Mouse (Mus musculus) gastrocnemius, postnatal 25 days (tissue): ENCODE data around the gene Fxyd3. TPM values are rescaled to one million over a fixed set of nuclear protein-coding genes. Genes with fewer than 3 reads are reported as not detected.

Experiments used
- DNase-seq: peaks from one replicate; pipeline ENCODE4 v3.0.0; 2022
- total RNA-seq, 2 experiments: library from RNA; stranded (reverse); gene quantifications; 1 replicate in 1 of 2; 2 replicates in 1 of 2; pipeline ENCODE4 v1.2.3; 2021

Fxyd3 gene
- total RNA-seq, 2 experiments from 2014 or later = 1.7 to 3.2 TPM

DNA sequence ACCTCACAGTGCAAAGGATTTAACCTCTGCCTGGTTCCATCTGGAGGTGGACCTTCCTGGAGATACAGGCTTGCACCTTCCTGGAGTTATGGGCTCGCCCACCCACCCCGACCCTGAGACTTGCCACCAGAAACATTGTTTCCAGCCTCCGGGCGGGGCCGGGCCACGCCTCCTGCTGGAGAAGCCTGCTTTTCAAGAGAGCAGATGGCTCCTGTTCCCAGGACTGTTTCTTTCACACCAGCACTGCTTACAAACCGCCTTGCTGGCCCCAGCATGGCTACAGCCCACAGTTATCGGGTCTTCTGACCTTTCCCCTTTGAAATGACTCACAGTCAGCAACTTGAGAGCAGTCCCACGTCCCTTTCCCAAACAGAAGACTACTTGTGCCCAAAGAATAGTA is 4.2 kb downstream of the Fxyd3 start:
- no peak for DNase-seq

DNA sequence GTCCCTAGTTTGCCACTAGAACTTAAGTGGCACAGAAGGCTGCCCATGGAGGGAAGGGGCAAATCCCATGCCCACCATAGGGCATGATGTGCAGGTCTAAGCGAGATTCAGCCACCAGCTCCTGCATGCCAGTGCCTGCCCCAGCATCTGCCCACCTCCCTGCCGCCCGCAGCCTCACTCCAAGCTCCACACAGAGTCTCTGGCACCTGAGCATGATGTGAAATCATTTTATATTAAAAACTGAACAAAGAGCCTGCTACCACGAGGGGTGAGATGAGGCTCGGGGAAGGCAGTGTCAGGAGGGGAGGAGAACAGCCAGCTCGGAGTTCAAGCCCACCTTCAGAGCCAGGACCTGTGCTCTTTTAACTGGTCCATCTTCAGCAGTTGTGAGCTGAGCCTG is 6.2 kb downstream of the Fxyd3 start:
- no peak for DNase-seq

DNA sequence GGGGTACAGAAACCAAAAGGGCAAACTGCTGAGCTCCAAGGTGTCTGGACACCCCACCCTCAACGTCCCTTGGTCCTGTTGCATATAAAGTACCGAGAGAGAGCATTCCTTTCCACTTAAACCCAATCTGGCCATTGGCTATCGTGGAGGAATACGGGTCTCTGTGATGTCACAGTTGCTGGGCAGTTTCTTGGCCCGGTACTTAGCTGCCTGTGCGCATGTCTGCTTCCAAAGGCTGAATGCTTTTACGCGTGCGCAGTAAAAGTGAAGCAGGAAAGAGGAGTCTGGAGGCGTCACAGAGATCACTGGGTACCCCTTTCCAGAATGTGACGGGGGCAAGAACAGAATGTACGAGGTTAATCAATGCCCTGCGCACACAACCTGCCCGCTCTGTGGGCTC is 7.0 kb downstream of the Fxyd3 start:
- DNase-seq = no peak

DNA sequence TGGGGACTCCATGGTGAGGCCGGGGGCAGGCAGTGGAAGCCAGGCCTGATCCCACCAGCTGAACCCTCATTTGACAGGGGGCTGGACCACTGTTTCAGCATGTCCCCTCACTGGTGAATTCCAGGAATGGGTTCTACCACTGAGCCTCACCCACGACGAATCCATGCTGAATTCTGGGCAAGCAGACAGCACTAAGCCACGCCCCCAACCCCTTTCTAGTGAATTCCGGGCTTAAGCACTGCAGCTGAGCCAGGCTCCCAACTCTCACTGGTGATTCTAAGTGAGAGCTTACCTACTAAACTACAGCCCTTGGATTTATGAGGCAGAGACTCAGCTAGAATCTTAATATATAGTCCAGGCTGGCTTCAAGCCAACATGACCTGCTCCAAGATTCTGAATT is 8.7 kb downstream of the Fxyd3 start:
- DNase-seq = peak; percentile 54

DNA sequence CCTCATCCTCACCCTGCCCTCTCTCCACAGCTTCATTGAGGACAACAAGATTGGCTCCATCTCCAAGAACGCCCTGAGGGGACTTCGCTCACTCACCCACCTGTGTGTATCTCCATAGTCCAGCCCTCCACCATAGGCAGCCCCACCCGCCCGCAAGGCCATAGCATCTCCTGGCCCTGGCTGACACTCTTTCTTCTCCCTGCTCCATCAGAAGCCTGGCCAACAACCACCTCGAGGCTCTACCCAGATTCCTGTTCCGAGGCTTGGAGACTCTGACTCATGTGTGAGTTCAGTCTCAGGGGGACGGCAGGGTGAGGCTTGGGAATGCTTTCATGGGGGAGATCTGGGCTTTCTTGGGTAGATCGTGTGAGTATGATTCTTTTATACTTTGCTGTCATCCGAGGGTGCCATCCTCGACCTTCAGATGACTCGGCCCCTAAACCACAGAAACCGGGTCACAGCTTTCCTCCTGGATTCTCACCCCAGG is 13.4 kb downstream of the Fxyd3 start:
- no peak for DNase-seq

DNA sequence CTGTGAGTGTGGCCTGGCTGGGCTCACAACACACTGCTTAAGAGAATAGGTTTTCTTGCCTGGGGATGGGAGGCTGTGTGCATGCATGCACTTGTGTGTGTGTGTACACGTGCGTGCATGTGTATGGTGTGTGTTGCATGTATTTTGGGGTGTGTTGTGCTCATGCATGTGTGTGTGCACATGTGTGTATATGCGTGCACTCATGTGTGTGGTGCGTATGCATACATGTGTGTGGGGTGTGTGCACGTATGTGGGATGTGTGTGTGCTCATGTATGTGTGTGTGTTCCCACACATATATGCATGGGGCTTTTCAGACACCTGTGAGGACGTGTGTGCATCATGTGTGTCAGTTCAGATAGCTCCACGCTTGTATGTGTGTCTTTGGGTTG is 15.9 kb downstream of the Fxyd3 start:
- DNase-seq = no peak

DNA sequence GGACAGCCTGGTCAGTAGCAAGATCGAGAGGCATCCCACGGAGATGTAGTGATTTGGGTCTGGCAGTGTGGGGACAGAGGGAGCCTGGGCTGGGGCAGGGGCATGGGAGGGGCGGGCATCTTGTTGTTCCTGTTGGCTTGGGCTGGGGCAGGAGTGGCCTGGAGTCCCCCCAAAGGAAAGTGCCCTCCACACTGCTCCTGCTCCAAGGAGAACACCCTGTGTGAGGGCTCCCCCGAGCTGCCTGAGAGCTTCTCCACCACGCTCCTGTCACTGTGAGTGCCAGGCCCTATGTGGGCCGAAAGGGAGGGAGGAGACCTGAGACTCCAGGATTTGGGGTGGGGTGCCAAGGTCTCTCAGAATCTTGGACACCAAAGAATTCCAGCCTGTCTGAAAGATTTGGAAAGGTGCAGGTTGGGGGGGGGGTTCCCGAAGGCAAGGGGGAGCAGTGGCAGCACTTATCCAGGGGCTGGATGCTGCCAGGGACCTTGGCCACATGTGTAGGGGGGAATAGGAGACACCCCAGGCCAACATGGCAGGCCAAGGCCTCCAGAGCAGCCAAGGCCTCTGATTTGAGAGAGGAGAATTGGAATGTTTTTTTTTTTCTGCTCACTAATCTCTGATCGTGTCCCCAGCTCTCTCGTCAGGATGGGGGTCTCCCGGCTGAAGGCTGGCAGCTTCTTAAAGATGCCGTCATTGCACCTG is 16.4 kb downstream of the Fxyd3 start:
- DNase-seq = no peak

DNA sequence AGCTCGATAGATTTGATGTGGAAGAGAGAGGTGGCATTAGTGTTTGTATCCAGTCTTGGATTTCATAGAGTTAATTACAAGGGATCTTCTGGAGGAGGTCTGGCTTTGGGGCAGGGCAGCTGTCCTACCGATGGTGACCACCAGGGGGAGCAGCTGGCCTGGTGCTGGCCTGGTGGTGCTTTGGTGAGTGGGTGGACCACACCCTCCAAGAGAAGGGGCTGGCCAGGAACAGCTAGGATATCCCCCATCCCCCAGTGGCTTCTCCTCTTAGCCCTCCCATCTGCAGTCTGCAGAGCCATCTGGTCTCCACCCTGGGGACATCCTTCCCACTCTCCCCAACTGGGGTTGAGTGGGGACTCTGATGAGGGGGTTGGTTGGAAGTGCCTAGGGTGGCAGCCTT is 17.4 kb downstream of the Fxyd3 start, which contains the start of gene Lgi4:
Lgi4 (plus strand) TSS at position 235 of the 400 bp plus-strand sequence.
- peak; percentile 91 for DNase-seq

DNA sequence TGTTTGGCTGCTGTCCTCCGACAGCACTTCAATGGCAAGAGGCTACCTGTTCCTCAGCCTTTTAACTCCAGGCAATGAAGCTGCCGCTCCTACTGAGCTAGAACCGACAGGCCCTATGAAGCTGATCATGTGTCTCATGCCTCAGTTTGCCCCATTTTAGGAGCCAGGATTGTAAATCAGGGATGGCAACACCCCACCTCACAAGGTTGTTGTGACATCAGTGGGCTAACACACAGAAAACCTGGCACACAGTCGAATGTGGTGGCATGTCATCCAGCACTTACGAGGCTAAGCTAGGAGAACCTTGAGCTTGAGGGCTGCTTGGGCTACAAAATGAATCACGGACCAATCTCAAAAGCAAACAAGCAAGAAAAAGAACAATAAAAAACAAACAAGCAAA is 18.3 kb downstream of the Fxyd3 start:
- no peak for DNase-seq

DNA sequence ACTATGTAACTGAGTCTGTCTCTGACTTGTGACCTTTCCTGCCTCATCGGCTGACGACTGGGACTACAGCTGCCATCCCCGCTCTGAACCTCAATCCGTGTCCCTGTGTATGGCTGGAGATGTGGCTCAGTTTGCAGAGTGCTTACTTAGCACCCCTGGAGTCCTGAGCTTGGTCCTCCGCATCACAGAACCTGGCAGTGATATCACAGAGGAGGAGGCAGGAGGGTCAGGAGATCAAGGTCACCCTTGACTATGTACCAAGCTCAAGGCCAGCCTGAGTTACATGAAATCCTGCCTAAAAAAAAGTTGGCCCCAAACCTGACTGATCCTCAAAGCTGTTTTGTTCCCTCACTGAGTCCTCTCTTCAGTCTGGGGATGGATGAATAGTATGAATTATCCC is 18.8 kb downstream of the Fxyd3 start:
- DNase-seq = no peak

DNA sequence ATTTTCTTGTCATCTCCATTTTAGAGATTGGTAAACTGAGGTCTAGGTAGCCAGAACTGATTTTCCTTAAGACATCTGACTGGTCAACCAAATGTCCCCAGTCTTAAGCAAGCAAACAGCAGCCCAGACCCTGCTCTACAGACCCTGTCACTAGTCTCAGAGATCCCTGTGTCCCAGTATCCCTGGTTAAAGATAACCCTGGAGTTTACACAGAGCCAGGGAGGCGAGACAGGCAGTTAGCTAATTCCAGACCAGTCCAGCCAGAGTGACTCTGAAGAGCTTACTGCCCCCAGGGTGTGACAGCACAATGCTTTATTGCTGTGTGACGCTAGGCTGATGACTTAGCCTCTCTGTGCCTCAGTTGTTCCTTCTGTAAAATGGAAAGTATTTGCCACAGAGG is 19.4 kb downstream of the Fxyd3 start, which contains the start of gene Fxyd1:
Fxyd1 (minus strand) TSS at position 129 of the 400 bp plus-strand sequence.
- DNase-seq = no peak

DNA sequence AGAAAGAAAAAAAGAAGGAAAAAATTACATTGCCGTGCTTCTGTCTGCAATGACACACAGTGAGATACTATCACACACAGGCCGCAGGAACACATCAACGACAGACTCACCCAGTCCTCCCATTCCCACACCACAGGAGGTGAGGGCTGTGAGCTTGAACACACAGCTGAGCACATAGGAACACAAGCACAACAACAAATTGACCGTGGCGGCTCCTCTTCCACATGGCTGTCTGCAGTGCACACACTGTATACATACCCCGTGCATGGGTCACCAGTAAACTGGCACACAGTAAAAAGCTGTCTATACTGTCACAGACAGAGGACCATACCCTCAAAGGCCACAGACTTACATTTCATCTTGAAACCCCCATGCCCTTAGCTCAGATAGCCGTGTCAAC is 20.1 kb downstream of the Fxyd3 start:
- DNase-seq = no peak

DNA sequence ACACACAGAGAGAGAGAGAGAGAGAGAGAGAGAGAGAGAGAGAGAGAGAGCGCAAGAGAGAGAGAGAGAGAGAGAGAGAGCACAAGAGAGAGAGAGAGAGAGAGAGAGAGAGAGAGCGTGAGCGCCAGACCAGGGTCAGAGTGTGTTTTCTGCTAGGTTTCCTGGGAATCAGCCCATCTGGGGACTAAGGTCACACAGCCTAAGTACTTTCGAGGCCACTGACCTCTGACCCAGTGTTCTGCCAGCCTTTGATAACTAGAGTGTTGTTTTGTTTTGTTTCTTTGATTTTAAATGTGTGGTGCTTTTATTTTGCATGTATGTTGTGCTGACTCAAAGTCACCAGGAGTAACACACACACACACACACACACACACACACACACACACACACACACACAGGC is 20.6 kb downstream of the Fxyd3 start:
- no peak for DNase-seq

DNA sequence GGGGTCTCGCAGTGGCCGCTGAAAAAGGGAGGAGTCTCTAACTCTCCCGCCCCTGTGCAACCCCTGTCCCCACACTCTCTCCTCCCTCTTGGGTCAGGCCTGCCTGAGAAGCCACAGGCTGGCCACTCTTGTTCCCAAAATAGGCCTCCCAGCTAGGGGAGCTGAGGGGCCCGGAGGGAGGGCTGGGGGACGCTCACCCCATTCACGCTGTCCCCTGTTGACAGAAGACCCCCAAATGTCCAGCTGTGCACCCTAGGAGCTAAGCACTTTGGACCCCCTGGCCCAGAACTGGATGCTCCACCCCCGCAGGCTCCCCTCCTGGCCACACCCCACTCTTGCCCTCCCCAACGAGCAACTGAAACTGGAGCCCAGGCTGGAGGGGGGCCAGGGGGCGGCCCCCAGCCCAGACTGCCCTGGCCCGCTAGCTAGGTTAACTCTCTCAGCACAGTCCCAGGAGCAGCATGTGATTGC is 21.1 kb downstream of the Fxyd3 start:
- peak; percentile 95 for DNase-seq

DNA sequence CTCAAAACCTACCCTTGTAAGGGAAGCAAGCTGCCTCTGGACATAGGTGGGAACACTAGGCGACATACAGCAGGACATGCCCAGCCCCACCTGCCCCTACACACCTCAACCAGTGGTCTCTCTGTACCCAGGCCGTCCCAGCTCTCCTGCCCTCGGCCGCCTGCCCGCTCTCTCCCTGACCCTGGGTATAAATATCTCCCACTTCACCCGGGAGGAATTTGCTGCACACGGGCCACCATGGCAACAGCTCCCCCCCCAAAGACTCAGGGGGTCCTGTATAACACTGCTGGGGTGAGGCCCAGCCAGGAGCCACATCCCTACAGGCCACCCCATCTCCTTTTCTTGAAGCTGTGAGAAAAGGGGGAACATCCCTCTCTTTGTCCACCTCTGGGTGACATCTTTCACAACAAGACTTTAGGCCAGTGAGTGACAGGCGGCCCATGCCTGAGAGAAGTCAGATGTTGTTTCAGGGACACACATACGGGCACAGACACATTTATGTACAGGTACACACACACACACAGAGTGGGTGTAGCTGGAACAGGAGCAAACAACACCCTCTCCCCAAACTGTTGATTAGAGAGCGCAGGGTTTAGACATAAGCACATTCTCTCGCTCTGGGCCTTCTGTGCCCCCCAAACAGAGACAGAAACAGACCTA is 21.7 kb downstream of the Fxyd3 start:
- peak; percentile 77 for DNase-seq

DNA sequence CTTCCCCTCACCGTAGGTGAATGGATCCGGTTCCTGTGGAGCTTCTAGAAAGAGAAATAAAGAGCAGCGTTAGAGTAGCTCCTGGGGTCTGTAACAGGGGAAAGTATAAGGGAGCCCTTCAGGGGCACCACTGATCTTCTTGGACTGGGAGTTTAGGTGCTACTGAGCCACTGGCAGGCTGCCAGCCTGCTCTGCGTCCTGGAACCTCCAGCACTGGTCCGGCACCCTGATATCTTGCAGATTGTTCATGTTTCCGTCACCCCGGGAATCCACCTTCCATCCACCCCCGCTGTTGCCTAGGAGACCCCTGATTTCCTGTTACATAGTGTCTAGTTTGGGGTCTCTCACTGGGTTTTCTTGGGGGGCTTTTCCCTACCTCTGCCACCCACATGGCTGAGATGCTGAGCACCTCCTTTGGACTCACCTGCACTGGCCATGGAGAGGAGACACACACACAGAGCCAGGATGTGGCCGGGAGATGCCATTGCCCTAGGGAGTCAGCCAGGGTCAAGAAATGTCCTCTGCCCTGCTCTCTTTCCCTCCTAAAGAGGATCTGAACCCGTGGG is 22.5 kb downstream of the Fxyd3 start:
- DNase-seq = no peak

DNA sequence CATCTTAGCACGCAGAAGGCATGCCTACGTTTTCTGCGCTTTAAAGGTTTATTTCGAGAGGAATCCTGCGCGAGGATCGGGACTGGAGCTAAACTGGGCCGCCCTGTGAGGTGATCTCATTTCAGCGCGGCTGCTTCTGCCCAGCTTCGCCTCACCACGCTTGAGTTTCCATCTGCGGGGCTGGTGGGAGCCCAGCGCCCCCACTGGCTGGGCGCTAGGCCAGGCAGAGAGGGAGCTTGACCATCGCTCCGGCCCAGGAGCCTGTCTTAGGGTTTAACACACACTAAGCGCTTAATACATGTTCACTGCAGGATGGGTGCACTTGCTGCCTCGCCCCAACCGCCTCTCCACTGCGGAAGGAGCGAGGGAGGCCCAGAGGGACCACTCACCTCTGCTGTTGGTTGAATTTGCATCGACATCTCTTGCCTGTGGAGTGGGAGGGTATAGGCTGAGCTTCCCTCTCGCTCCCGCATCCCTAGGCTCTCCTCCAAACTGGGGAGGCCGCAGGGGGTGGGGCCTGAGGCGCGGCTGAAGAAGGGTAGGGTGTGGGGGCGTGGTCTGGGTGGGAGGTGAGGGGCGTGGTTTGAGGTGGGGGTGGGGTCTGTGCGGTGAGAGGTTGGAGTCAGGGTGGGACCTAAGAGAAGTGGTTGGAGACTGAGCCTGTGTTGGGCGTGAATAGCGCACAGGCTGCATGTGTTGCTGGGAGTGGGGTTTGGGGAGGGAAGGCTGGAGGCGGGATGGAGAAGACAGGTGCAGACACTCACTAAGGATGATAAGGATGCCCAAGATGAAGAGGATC is 23.7 kb downstream of the Fxyd3 start:
- peak; percentile 57 for DNase-seq

DNA sequence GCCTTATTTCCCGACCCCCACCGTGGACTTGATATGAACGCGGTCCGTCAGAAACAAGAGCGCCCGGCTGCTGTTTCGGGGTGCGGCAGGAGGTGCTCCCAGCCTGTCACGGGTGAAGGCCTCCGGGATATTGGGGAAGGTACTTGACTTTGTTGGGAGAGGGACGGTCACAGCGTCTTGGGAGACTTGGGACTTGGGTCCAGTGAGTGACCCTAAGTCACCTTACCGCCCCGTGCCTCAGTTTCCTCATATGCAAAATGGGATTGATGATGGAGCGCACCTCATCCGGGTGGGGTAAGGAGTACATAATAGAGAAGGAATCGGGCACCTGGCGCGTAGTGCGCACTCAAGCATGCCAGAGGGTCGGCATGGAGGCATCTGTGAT is 24.3 kb downstream of the Fxyd3 start:
- DNase-seq = no peak

DNA sequence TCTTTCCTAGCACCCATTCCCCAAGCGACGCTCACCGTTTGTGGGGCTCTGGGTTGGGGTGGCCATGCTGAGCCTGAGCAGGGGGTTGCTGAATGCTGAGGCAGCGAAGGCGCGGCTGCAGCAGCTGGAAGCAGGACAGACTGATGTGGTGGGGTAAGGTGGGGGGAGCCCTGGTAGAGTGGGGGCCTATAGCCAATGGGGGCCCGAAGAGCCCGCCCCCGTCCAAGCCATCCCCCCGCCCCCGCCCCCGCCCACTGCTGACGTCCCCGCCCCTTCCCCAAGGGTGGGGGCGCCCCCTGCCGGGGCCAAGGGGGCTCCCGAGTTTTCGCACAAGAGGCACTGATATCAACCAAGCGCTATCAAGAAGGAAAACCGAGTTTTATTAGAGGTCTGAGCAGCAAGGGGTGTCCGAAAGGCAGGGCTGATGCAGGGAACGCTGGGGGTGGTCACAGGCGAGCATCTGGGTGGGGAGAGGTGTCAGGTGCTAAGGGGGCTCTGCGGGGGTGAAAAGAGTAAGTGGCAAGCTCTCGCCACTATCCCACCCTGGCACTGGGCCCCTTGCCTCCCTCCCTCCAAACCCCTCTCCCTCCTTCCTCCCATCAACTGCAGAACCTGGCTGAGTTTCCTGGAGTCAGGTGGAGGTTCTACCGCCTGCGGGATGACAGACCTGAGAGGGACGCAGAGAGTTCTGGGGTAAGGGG is 25.0 kb downstream of the Fxyd3 start, which contains the start of gene Fxyd7:
Fxyd7 (minus strand) TSS at position 147 of the 701 bp plus-strand sequence.
- DNase-seq = no peak

DNA sequence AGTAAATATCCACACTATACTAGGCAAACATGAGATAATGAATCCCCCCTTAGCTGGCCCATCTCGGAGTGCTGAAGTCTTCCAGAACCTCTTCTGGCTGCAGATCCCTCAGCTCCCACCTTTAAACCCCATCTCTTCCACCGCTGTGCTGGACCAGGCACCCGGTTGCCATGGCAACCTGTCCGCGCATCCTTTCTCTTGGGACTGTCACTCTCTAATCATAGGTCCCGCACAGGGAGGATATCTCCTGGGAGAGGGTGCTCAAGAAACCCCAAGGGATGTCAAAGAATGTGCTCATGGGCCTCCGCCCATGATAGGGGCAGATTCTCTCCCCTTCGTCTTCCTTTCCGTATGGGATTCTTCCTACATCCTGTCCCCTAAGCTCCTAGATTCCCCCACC is 25.6 kb downstream of the Fxyd3 start:
- no peak for DNase-seq

DNA sequence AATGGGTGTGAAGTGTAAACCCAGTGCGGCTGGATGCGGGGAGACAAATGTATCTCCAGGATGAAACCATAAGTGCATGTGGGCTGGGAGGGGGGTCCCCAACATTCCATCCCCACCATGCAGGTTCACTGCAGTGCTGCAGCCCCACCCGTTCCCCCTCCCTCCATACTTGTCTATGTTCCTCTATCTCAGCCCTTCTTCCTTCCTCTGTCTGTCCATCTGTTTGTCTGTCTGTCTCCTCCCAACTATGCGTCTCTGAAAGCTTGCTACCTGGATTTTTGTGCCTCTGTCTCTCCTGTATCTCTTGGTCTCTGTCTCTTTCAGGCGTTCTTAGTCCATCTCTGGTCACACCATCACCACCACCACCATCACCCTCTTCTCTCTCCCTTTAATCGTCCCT is 26.0 kb downstream of the Fxyd3 start:
- DNase-seq = no peak

DNA sequence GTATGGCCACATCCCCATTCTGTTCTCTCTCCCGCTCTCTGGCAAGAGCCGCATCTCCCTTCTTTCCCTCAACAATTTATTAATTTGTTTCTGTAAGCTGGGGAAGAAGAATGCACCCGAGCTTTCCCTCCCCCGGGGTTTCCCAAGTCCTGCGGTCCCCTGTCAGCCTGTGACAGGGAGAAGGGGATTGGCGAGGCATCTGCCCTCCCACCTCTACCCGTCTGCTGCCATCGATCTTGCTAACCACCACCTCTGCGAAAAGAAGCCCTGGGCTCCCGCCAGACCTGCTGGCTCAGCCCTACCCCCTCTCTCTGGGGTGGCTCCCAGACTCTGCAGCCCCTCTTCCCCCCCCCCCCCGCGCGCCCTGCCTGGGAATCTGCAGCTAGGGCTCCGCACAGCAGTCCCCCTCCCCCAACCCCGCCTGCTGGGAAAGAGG is 26.6 kb downstream of the Fxyd3 start:
- DNase-seq = no peak
